Mouse (Mus musculus): ENCODE results near the gene Hist1h2bk.

GRCm38 (mm10) chr13:21995331-21995914, 40.2 kb upstream of the Hist1h2bk start:
- TF ChIP-seq ZNF384 (IDR thresholded peaks at IDR 0.05; ENCODE audit: low read depth, low read length), result peak; percentile 72
- no peak for TF ChIP-seq ELF1 (IDR thresholded peaks at IDR 0.05; ENCODE audit: low read depth, low read length)
- TF ChIP-seq UBTF (IDR thresholded peaks at IDR 0.05; ENCODE audit: borderline replicate concordance, insufficient read depth, low read depth, low read length), result no peak
- peak in 1 of 3 experiments; percentile 23; a peak in 3 of 6 replicates for TF ChIP-seq CTCF (IDR thresholded peaks at IDR 0.05 in 2 of 3, conservative IDR thresholded peaks at IDR 0.05 in 1 of 3; ENCODE audit: control insufficient read depth in 1 of 3, insufficient read depth in 1 of 3, low read depth in 2 of 3, low read length in 3 of 3, poor library complexity in 1 of 3, severe bottlenecking in 1 of 3)
- TF ChIP-seq MYC (IDR thresholded peaks at IDR 0.05; ENCODE audit: low read depth, low read length), result no peak
- TF ChIP-seq MAX (IDR thresholded peaks at IDR 0.05; ENCODE audit: low read length), result peak; percentile 4; the same call in 1 of the 2 replicates
- TF ChIP-seq POLR2A (IDR thresholded peaks at IDR 0.05; ENCODE audit: control insufficient read depth in 1 of 2, insufficient read depth in 1 of 2, low read depth in 1 of 2, low read length in 2 of 2, poor library complexity in 1 of 2), result no peak
- no peak for TF ChIP-seq EP300 (IDR thresholded peaks at IDR 0.05; ENCODE audit: low read depth in 1 of 2, low read length in 2 of 2)
- TF ChIP-seq MAFK (IDR thresholded peaks at IDR 0.05; ENCODE audit: borderline replicate concordance, low read depth, low read length), result no peak
- TF ChIP-seq E2F4 (IDR thresholded peaks at IDR 0.05; ENCODE audit: borderline replicate concordance, low read depth, low read length), result no peak
- TF ChIP-seq MEF2A (IDR thresholded peaks at IDR 0.05; ENCODE audit: extremely low read depth, insufficient replicate concordance, low read depth, low read length, poor library complexity, severe bottlenecking), result no peak
- TF ChIP-seq ETS1 (IDR thresholded peaks at IDR 0.05; ENCODE audit: low read depth, low read length), result 0 out of 2 replicates have a peak, but pooled peaks have one; percentile 41

All from MEL (cell line).